Mouse (Mus musculus) lung, adult 2 months (tissue): Measurements from ENCODE around the gene Fam69a. TPM values are rescaled to one million over a fixed set of nuclear protein-coding genes. Genes with fewer than 3 reads are reported as not detected.
"Not testable (repeated sequence)": the region's sequence is repeated elsewhere in the genome, so short reads cannot be mapped to it uniquely, and the experiment has no call there.

Experiments
- DNase-seq: peaks from one replicate; pipeline ENCODE4 v3.0.0; 2022
- H3K4me1 ChIP-seq: fragments of 200-500 bp; 2 replicates; pipeline ENCODE4 v1.6.1; 2011; ENCODE audit warnings: low read length; ENCODE audit not compliant: control insufficient read depth, insufficient read depth
- H3K4me3 ChIP-seq: fragments of 200-500 bp; replicated peaks from 2 replicates; pipeline ENCODE3; 2011; ENCODE audit warnings: low read depth, mild to moderate bottlenecking, control low read depth, low read length; ENCODE audit errors: extremely low read depth
- CTCF ChIP-seq: fragments of 200-500 bp; IDR thresholded peaks from 2 replicates; pipeline ENCODE4 v1.5.1; 2011; ENCODE audit warnings: mild to moderate bottlenecking, low read length, control low read depth; ENCODE audit not compliant: insufficient read depth
- POLR2A ChIP-seq: fragments of 200-500 bp; IDR thresholded peaks from 2 replicates; pipeline ENCODE4 v1.6.1; 2011; ENCODE audit warnings: low read depth, mild to moderate bottlenecking, control low read depth, low read length, borderline replicate concordance; ENCODE audit errors: extremely low read depth
- WGBS: fragments of 180-500 bp; shearing (Covaris S2); methylation state at CpG from one replicate; pipeline ENCODE4 v1.1.7; 2018; 5-methylcytosine and 5-hydroxymethylcytosine counted together
- polyA plus RNA-seq: library from polyadenylated mRNA; depleted of rRNA; stranded (reverse); fragments of >200 nt; gene quantifications from 2 replicates; pipeline ENCODE4 v1.2.3, GENCODE M21; 2012

Fam69a gene
- polyA plus RNA-seq, 1 experiment: 4.4 TPM

GRCm38 (mm10) chr5:107959624-107960300 lies 27.1 kb downstream of the Fam69a start:
- 85% methylated on average over 8 of the region's 8 CpGs for WGBS
- Histone ChIP-seq H3K4me3 (no peak overlapping the region), H3K4me1 (0 out of 2 replicates have a peak, but pooled peaks cover 4% of the 10 kb centered on the region)
- no peak for DNase-seq
- TF ChIP-seq CTCF (no peak), POLR2A (no peak)

GRCm38 (mm10) chr5:107950643-107951042 lies 36.2 kb downstream of the Fam69a start:
- no peak for TF ChIP-seq CTCF
- no peak for TF ChIP-seq POLR2A
- Histone ChIP-seq H3K4me1 (peaks cover 18% of the 10 kb centered on the region), H3K4me3 (no peak overlapping the region)
- WGBS: 42% methylated on average over 5 of the region's 5 CpGs
- DNase-seq: no peak

GRCm38 (mm10) chr5:107949607-107950006 lies 37.3 kb downstream of the Fam69a start:
- no peak for TF ChIP-seq POLR2A
- TF ChIP-seq CTCF: no peak
- DNase-seq: no peak
- no peak overlapping the region for H3K4me3 ChIP-seq
- 81% methylated on average over 3 of the region's 3 CpGs for WGBS
- peaks cover 18% of the 10 kb centered on the region for H3K4me1 ChIP-seq

GRCm38 (mm10) chr5:107948899-107949298 lies 38.0 kb downstream of the Fam69a start:
- Histone ChIP-seq H3K4me3 (no peak overlapping the region), H3K4me1 (peaks cover 18% of the 10 kb centered on the region)
- TF ChIP-seq POLR2A: no peak
- no peak for TF ChIP-seq CTCF
- no peak for DNase-seq
- WGBS: 48% methylated on average over 1 of the region's 1 CpGs

- WGBS: 39% methylated on average over 2 of the region's 2 CpGs
- Histone ChIP-seq H3K4me3 (no peak overlapping the region), H3K4me1 (peaks cover 21% of the 10 kb centered on the region)
- DNase-seq: no peak
- TF ChIP-seq CTCF (no peak), POLR2A (no peak)
These were observed 39.3 kb downstream of the Fam69a start for GRCm38 (mm10) chr5:107947548-107947947.

GRCm38 (mm10) chr5:107946475-107946874 lies 40.4 kb downstream of the Fam69a start:
- no peak for DNase-seq

GRCm38 (mm10) chr5:107943526-107943925 lies 43.4 kb downstream of the Fam69a start:
- TF ChIP-seq CTCF (no peak), POLR2A (no peak)
- WGBS: 72% methylated on average over 6 of the region's 6 CpGs

More at GRCm38 (mm10) chr5:107946475-107946874, 40.4 kb downstream of the Fam69a start:
- Histone ChIP-seq H3K4me3 (no peak overlapping the region), H3K4me1 (peaks cover 24% of the 10 kb centered on the region)
- no peak for TF ChIP-seq POLR2A
- no peak for TF ChIP-seq CTCF
- WGBS: 82% methylated on average over 1 of the region's 1 CpGs

GRCm38 (mm10) chr5:107942941-107943340 lies 43.9 kb downstream of the Fam69a start:
- DNase-seq: no peak
- 60% methylated on average over 1 of the region's 1 CpGs for WGBS
- Histone ChIP-seq H3K4me1 (peaks cover 17% of the 10 kb centered on the region), H3K4me3 (no peak overlapping the region)
- TF ChIP-seq CTCF (no peak), POLR2A (no peak)

More at GRCm38 (mm10) chr5:107943526-107943925, 43.4 kb downstream of the Fam69a start:
- DNase-seq: peak; percentile 64
- Histone ChIP-seq H3K4me1 (peaks cover 17% of the 10 kb centered on the region), H3K4me3 (no peak overlapping the region)

- Histone ChIP-seq H3K4me3 (no peak overlapping the region), H3K4me1 (peaks cover 9% of the 10 kb centered on the region)
- DNase-seq: peak; percentile 60
- TF ChIP-seq CTCF (no peak), POLR2A (no peak)
- 27% methylated on average over 6 of the region's 6 CpGs for WGBS
These were observed 45.7 kb downstream of the Fam69a start for GRCm38 (mm10) chr5:107941222-107941621.

GRCm38 (mm10) chr5:107939701-107940100 lies 47.2 kb downstream of the Fam69a start:
- no peak overlapping the region for H3K4me3 ChIP-seq
- 78% methylated on average over 3 of the region's 3 CpGs for WGBS
- DNase-seq: no peak
- H3K4me1 ChIP-seq: peaks cover 9% of the 10 kb centered on the region
- TF ChIP-seq CTCF: no peak
- no peak for TF ChIP-seq POLR2A

- H3K4me1 ChIP-seq: peaks cover 9% of the 10 kb centered on the region
- TF ChIP-seq POLR2A (no peak), CTCF (no peak)
- H3K4me3 ChIP-seq: no peak overlapping the region
- DNase-seq: no peak
- 72% methylated on average over 2 of the region's 2 CpGs for WGBS
These were observed 48.0 kb downstream of the Fam69a start for GRCm38 (mm10) chr5:107938886-107939285.

- DNase-seq, H3K4me3 ChIP-seq: not testable (repeated sequence)
- 69% methylated on average over 1 of the region's 1 CpGs for WGBS
These were observed 48.4 kb downstream of the Fam69a start for GRCm38 (mm10) chr5:107938483-107938882.

More at GRCm38 (mm10) chr5:107938483-107938882, 48.4 kb downstream of the Fam69a start:
- not testable (repeated sequence) for H3K4me1 ChIP-seq
